Mouse (Mus musculus) forelimb bud, embryonic 11.5 days (tissue): ENCODE data around the gene Bhlhb9.
A peak's percentile ranks its signal among the peaks of the same experiment; 100 is the strongest.
"Not testable (repeated sequence)": the region's sequence is repeated elsewhere in the genome, so short reads cannot be mapped to it uniquely, and the experiment has no call there.

Source experiments
- DNase-seq: peaks from one replicate; pipeline ENCODE4 v3.0.0-alpha.2; 2012; ENCODE audit warnings: low read depth, low spot score

Gene Bhlhb9

GRCm38 (mm10) chrX:135797212-135797644, at the start of gene Bhlhb9:
Bhlhb9 (plus strand) TSS chrX:135797594.
- peak; percentile 64 for DNase-seq

GRCm38 (mm10) chrX:135752832-135753231, 44.6 kb upstream of the Bhlhb9 start:
- DNase-seq: peak; percentile 70

GRCm38 (mm10) chrX:135761707-135762106, 35.7 kb upstream of the Bhlhb9 start:
- peak; percentile 10 for DNase-seq

- DNase-seq: no peak
These were observed 29.3 kb upstream of the Bhlhb9 start for GRCm38 (mm10) chrX:135768043-135768548.

- DNase-seq: no peak
These were observed 28.8 kb upstream of the Bhlhb9 start for GRCm38 (mm10) chrX:135768565-135768964.

- DNase-seq: no peak
These were observed 5.9 kb upstream of the Bhlhb9 start for GRCm38 (mm10) chrX:135791536-135791935.

- DNase-seq: peak; percentile 11
These were observed 5.1 kb upstream of the Bhlhb9 start for GRCm38 (mm10) chrX:135792326-135792725.

- DNase-seq: peak; percentile 72
These were observed 1.6 kb upstream of the Bhlhb9 start for GRCm38 (mm10) chrX:135795591-135796304.

- DNase-seq: not testable (repeated sequence)
These were observed 836 bp upstream of the Bhlhb9 start for GRCm38 (mm10) chrX:135796305-135797211.

- DNase-seq: no peak
These were observed 6.8 kb downstream of the Bhlhb9 start for GRCm38 (mm10) chrX:135804149-135804548.

GRCm38 (mm10) chrX:135805780-135806179, 8.4 kb downstream of the Bhlhb9 start:
- DNase-seq: peak; percentile 35

GRCm38 (mm10) chrX:135835896-135836295, 38.5 kb downstream of the Bhlhb9 start:
- not testable (repeated sequence) for DNase-seq

GRCm38 (mm10) chrX:135837896-135838295, 40.5 kb downstream of the Bhlhb9 start:
- no peak for DNase-seq

- DNase-seq: peak; percentile 35
These were observed 41.3 kb downstream of the Bhlhb9 start, which contains the start of gene Gprasp2 for GRCm38 (mm10) chrX:135838521-135839360. Gprasp2 (plus strand) TSS chrX:135839034.

GRCm38 (mm10) chrX:135839397-135840391, 42.3 kb downstream of the Bhlhb9 start:
- DNase-seq: peak; percentile 51

- DNase-seq: not testable (repeated sequence)
These were observed 69.4 kb downstream of the Bhlhb9 start for GRCm38 (mm10) chrX:135866806-135867205.

GRCm38 (mm10) chrX:135876679-135877078, 79.3 kb downstream of the Bhlhb9 start:
- DNase-seq: no peak

GRCm38 (mm10) chrX:135879626-135880025, 82.2 kb downstream of the Bhlhb9 start:
- DNase-seq: no peak

- DNase-seq: peak; percentile 65
These were observed 88.2 kb downstream of the Bhlhb9 start for GRCm38 (mm10) chrX:135885411-135886233.
